Mouse (Mus musculus) embryonic facial prominence, embryonic 10.5 days (tissue): Measurements from ENCODE around the gene Prr19. TPM values are rescaled to one million over a fixed set of nuclear protein-coding genes. Genes with fewer than 3 reads are reported as not detected.

Experiments used
- DNase-seq: peaks from one replicate; pipeline ENCODE4 v3.0.0-alpha.2; 2017; ENCODE audit warnings: low spot score
- H3K27ac ChIP-seq: fragments of 300-500 bp; sonication (generic); replicated peaks from 2 replicates; pipeline ENCODE4 v1.5.1; 2016; ENCODE audit warnings: mild to moderate bottlenecking
- H3K27me3 ChIP-seq: fragments of 300-500 bp; sonication (generic); replicated peaks from 2 replicates; pipeline ENCODE4 v1.6.1; 2016; ENCODE audit warnings: low read depth, mild to moderate bottlenecking; ENCODE audit not compliant: poor library complexity, severe bottlenecking
- H3K36me3 ChIP-seq: fragments of 300-500 bp; sonication (generic); replicated peaks from 2 replicates; pipeline ENCODE4 v1.6.1; 2016; ENCODE audit warnings: mild to moderate bottlenecking, moderate library complexity
- H3K4me1 ChIP-seq: fragments of 300-500 bp; sonication (generic); 2 replicates; pipeline ENCODE4 v1.6.1; 2016
- H3K4me3 ChIP-seq: fragments of 300-500 bp; sonication (generic); 2 replicates; pipeline ENCODE4 v1.5.1; 2016; ENCODE audit warnings: mild to moderate bottlenecking, moderate library complexity
- H3K9me3 ChIP-seq: fragments of 300-500 bp; sonication (generic); 2 replicates; pipeline ENCODE4 v1.6.1; 2016; ENCODE audit warnings: mild to moderate bottlenecking
- WGBS: fragments of 180-500 bp; shearing (Covaris S2); methylation state at CpG from one replicate; pipeline ENCODE4 v1.1.7; 2016; 5-methylcytosine and 5-hydroxymethylcytosine counted together
- polyA plus RNA-seq: library from polyadenylated mRNA; unstranded; fragments of >200 nt; fragmentation: Nextera tagmentation; extraction: Ambion mirVana; gene quantifications from 2 replicates; pipeline ENCODE4 v1.2.1, GENCODE M21; 2016

Gene Prr19
- polyA plus RNA-seq, 1 experiment from 2014 or later: 0.82 TPM

- Histone ChIP-seq H3K4me3 (0 out of 2 replicates have a peak overlapping the region, but pooled peaks have one; percentile 89), H3K27me3 (no peaks in the 10 kb centered on the region), H3K36me3 (peaks cover 32% of the 10 kb centered on the region), H3K9me3 (no peaks in the 10 kb centered on the region), H3K4me1 (peaks cover 60% of the 10 kb centered on the region), H3K27ac (0 out of 2 replicates have a peak overlapping the region, but pooled peaks have one; percentile 31)
- no peak for DNase-seq
- WGBS: 89% methylated on average over 35 of the region's 35 CpGs
These were observed 30.3 kb upstream of the Prr19 start for GRCm38 (mm10) chr7:25270652-25271633.

GRCm38 (mm10) chr7:25271651-25272444 lies 29.4 kb upstream of the Prr19 start:
- Histone ChIP-seq H3K36me3 (peaks cover 32% of the 10 kb centered on the region), H3K27me3 (no peaks in the 10 kb centered on the region), H3K27ac (peak overlapping the region; percentile 11; the same call in 1 of the 2 replicates), H3K9me3 (no peaks in the 10 kb centered on the region), H3K4me1 (peaks cover 64% of the 10 kb centered on the region), H3K4me3 (no peak overlapping the region)
- no peak for DNase-seq
- 88% methylated on average over 30 of the region's 30 CpGs for WGBS

- no peak overlapping the region; the same call in 1 of the 2 replicates for H3K4me3 ChIP-seq
- H3K27me3 ChIP-seq: no peaks in the 10 kb centered on the region
- WGBS: 90% methylated on average over 38 of the region's 38 CpGs
- H3K4me1 ChIP-seq: peaks cover 68% of the 10 kb centered on the region
- no peak overlapping the region for H3K27ac ChIP-seq
- no peaks in the 10 kb centered on the region for H3K9me3 ChIP-seq
- H3K36me3 ChIP-seq: peaks cover 32% of the 10 kb centered on the region
- DNase-seq: no peak
These were observed 28.6 kb upstream of the Prr19 start for GRCm38 (mm10) chr7:25272445-25273258.

GRCm38 (mm10) chr7:25273259-25274241 lies 27.7 kb upstream of the Prr19 start:
- peaks cover 32% of the 10 kb centered on the region for H3K36me3 ChIP-seq
- H3K4me1 ChIP-seq: peaks cover 71% of the 10 kb centered on the region
- WGBS: 91% methylated on average over 22 of the region's 22 CpGs
- no peaks in the 10 kb centered on the region for H3K9me3 ChIP-seq
- no peak overlapping the region; the same call in 1 of the 2 replicates for H3K4me3 ChIP-seq
- H3K27me3 ChIP-seq: no peaks in the 10 kb centered on the region
- no peak overlapping the region for H3K27ac ChIP-seq
- DNase-seq: no peak

- WGBS: 76% methylated on average over 5 of the region's 5 CpGs
- H3K27me3 ChIP-seq: no peaks in the 10 kb centered on the region
- H3K4me3 ChIP-seq: no peak overlapping the region
- H3K36me3 ChIP-seq: peaks cover 32% of the 10 kb centered on the region
- peak overlapping the region; percentile 8; the same call in 1 of the 2 replicates for H3K27ac ChIP-seq
- DNase-seq: no peak
- H3K4me1 ChIP-seq: peaks cover 67% of the 10 kb centered on the region
- H3K9me3 ChIP-seq: no peaks in the 10 kb centered on the region
These were observed 26.6 kb upstream of the Prr19 start for GRCm38 (mm10) chr7:25274571-25274970.

GRCm38 (mm10) chr7:25274996-25275395 lies 26.2 kb upstream of the Prr19 start:
- Histone ChIP-seq H3K4me3 (no peak overlapping the region), H3K27me3 (no peaks in the 10 kb centered on the region), H3K4me1 (peaks cover 67% of the 10 kb centered on the region), H3K9me3 (no peaks in the 10 kb centered on the region), H3K27ac (peak overlapping the region; percentile 8; the same call in 1 of the 2 replicates), H3K36me3 (peaks cover 32% of the 10 kb centered on the region)
- DNase-seq: no peak
- 85% methylated on average over 3 of the region's 3 CpGs for WGBS

GRCm38 (mm10) chr7:25275555-25276298 lies 25.5 kb upstream of the Prr19 start:
- Histone ChIP-seq H3K4me3 (peak overlapping the region; percentile 21), H3K4me1 (peaks cover 67% of the 10 kb centered on the region), H3K27me3 (no peaks in the 10 kb centered on the region), H3K36me3 (peaks cover 32% of the 10 kb centered on the region), H3K9me3 (no peaks in the 10 kb centered on the region), H3K27ac (peak overlapping the region; percentile 73)
- WGBS: 45% methylated on average over 9 of the region's 9 CpGs
- DNase-seq: peak; percentile 62

- Histone ChIP-seq H3K4me3 (peak overlapping the region; percentile 72), H3K9me3 (no peaks in the 10 kb centered on the region), H3K36me3 (peaks cover 16% of the 10 kb centered on the region), H3K4me1 (peaks cover 74% of the 10 kb centered on the region), H3K27ac (peak overlapping the region; percentile 98), H3K27me3 (no peaks in the 10 kb centered on the region)
- DNase-seq: no peak
- 87% methylated on average over 4 of the region's 4 CpGs for WGBS
These were observed 23.8 kb upstream of the Prr19 start for GRCm38 (mm10) chr7:25277405-25277804.

GRCm38 (mm10) chr7:25277998-25278340 lies 23.2 kb upstream of the Prr19 start:
- WGBS: 16% methylated on average over 4 of the region's 4 CpGs
- Histone ChIP-seq H3K27ac (peak overlapping the region; percentile 98), H3K9me3 (no peaks in the 10 kb centered on the region), H3K27me3 (no peaks in the 10 kb centered on the region), H3K4me1 (peaks cover 80% of the 10 kb centered on the region), H3K4me3 (peak overlapping the region; percentile 72), H3K36me3 (peaks cover 11% of the 10 kb centered on the region)
- no peak for DNase-seq

GRCm38 (mm10) chr7:25278341-25279075 lies 22.7 kb upstream of the Prr19 start:
- H3K4me3 ChIP-seq: peak overlapping the region; percentile 72
- H3K27me3 ChIP-seq: no peaks in the 10 kb centered on the region
- peak overlapping the region; percentile 98 for H3K27ac ChIP-seq
- WGBS: under 1% methylated on average over 59 of the region's 60 CpGs
- peaks cover 5% of the 10 kb centered on the region; the same call in 1 of the 2 replicates for H3K36me3 ChIP-seq
- H3K4me1 ChIP-seq: peaks cover 82% of the 10 kb centered on the region
- DNase-seq: peak; percentile 92
- H3K9me3 ChIP-seq: no peaks in the 10 kb centered on the region
